Mouse (Mus musculus) kidney, adult 2 months (tissue): ENCODE data around the gene Ttn.

ENCODE experiments used
- CTCF ChIP-seq: fragments of 200-500 bp; conservative IDR thresholded peaks from 2 replicates; pipeline ENCODE4 v1.5.1; 2011; ENCODE audit warnings: low read depth, mild to moderate bottlenecking, control low read depth, low read length, moderate library complexity, mixed read lengths; ENCODE audit not compliant: insufficient read depth, insufficient read length
- POLR2A ChIP-seq: fragments of 200-500 bp; IDR thresholded peaks from one replicate; pipeline ENCODE4 v1.6.1; 2011; ENCODE audit warnings: low read depth, low read length, control low read depth

DNA sequence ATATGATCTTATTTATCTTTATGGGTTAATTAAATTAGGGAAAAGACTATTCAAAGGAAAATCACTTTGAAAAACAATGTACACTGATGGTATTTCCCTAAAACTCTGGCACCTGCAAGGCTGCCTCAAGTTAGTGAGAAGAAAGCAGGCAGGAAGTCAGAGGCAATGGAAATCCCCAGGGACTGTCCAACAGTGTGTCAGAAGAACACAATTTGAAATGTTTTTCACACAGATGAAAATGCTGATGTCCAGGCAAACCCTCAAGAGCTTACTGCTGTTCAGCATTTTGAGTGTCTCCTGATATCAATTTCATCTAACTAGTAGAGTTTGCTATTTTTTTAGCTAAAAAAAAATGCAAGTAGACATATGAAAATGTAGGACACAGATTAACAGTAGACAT lies 161.9 kb downstream of the Ttn start:
- TF ChIP-seq CTCF, result no peak
- no peak for TF ChIP-seq POLR2A
